Mouse (Mus musculus) kidney, embryonic 14.5 days (tissue): ENCODE measurements at regions not wholly inside any gene's neighbourhood (a gene's known extent, or its start where the extent isn't known, plus 50 kb on each side); places are given as distances from the start of the nearest gene placed in this dataset.

ENCODE experiments used
- ATAC-seq: fragments of 200-750 bp; cut with Nextera tagmentation; 2 replicates; pipeline ENCODE4 v1.8.0; 2017; ENCODE audit warnings: moderate number of reproducible peaks, mild to moderate bottlenecking, moderate TSS enrichment, moderate library complexity; ENCODE audit not compliant: low FRiP score, low TSS enrichment
- H3K27ac ChIP-seq: fragments of 300-500 bp; sonication (generic); 2 replicates; pipeline ENCODE4 v1.5.1; 2014; ENCODE audit warnings: low read depth, mild to moderate bottlenecking, low read length, moderate library complexity, mixed read lengths
- H3K27me3 ChIP-seq: fragments of 300-500 bp; sonication (generic); 2 replicates; pipeline ENCODE4 v1.6.1; 2014; ENCODE audit warnings: mild to moderate bottlenecking, low read length; ENCODE audit not compliant: control insufficient read depth, insufficient read depth
- H3K36me3 ChIP-seq: fragments of 300-500 bp; sonication (generic); 2 replicates; pipeline ENCODE4 v1.6.1; 2014; ENCODE audit warnings: low read length, mixed read lengths; ENCODE audit not compliant: control insufficient read depth, insufficient read depth
- H3K4me1 ChIP-seq: fragments of 300-500 bp; sonication (generic); 2 replicates; pipeline ENCODE4 v1.6.1; 2014; ENCODE audit warnings: low read length, mixed read lengths; ENCODE audit not compliant: control insufficient read depth, insufficient read depth
- H3K4me2 ChIP-seq: fragments of 300-500 bp; sonication (generic); replicated peaks from 2 replicates; pipeline ENCODE4 v1.6.1; 2014; ENCODE audit warnings: low read depth, mild to moderate bottlenecking, low read length
- H3K4me3 ChIP-seq: fragments of 300-500 bp; sonication (generic); 2 replicates; pipeline ENCODE4 v1.5.1; 2014; ENCODE audit warnings: mild to moderate bottlenecking, low read length
- H3K9ac ChIP-seq: fragments of 300-500 bp; sonication (generic); 2 replicates; pipeline ENCODE4 v1.6.1; 2014; ENCODE audit warnings: low read depth, mild to moderate bottlenecking, low read length, moderate library complexity
- H3K9me3 ChIP-seq: fragments of 300-500 bp; sonication (generic); 2 replicates; pipeline ENCODE4 v1.6.1; 2016; ENCODE audit warnings: low read length; ENCODE audit not compliant: control insufficient read depth
- WGBS: fragments of 180-500 bp; shearing (Covaris S2); extraction: QIAGEN DNeasy Blood & Tissue Kit; methylation state at CpG from one replicate; pipeline ENCODE4 v1.1.7; 2014; 5-methylcytosine and 5-hydroxymethylcytosine counted together

- Histone ChIP-seq H3K9me3 (no peaks in the 10 kb centered on the region), H3K27ac (no peak overlapping the region), H3K4me3 (no peak overlapping the region), H3K9ac (no peak overlapping the region), H3K36me3 (no peaks in the 10 kb centered on the region), H3K4me2 (no peak overlapping the region), H3K4me1 (no peaks in the 10 kb centered on the region), H3K27me3 (no peaks in the 10 kb centered on the region)
- WGBS: 61% methylated on average over 9 of the region's 9 CpGs
- no peak for ATAC-seq
These were observed 134.2 kb upstream of the Rad23b start for GRCm38 (mm10) chr4:55215425-55216174.

GRCm38 (mm10) chr4:55216175-55216545 lies 133.7 kb upstream of the Rad23b start:
- WGBS: 54% methylated on average over 6 of the region's 6 CpGs
- Histone ChIP-seq H3K27me3 (no peaks in the 10 kb centered on the region), H3K9me3 (no peaks in the 10 kb centered on the region), H3K4me1 (no peaks in the 10 kb centered on the region), H3K36me3 (no peaks in the 10 kb centered on the region), H3K9ac (no peak overlapping the region), H3K4me3 (no peak overlapping the region), H3K4me2 (no peak overlapping the region), H3K27ac (no peak overlapping the region)
- ATAC-seq: no peak

- H3K27me3 ChIP-seq: no peaks in the 10 kb centered on the region
- H3K27ac ChIP-seq: no peak overlapping the region
- H3K9ac ChIP-seq: no peak overlapping the region
- no peak overlapping the region for H3K4me2 ChIP-seq
- no peaks in the 10 kb centered on the region for H3K9me3 ChIP-seq
- no peak for ATAC-seq
- H3K36me3 ChIP-seq: no peaks in the 10 kb centered on the region
- 82% methylated on average over 5 of the region's 5 CpGs for WGBS
- H3K4me3 ChIP-seq: no peak overlapping the region
- H3K4me1 ChIP-seq: no peaks in the 10 kb centered on the region
These were observed 124.1 kb upstream of the Rad23b start for GRCm38 (mm10) chr4:55225766-55226165.

- no peak overlapping the region for H3K9ac ChIP-seq
- H3K36me3 ChIP-seq: no peaks in the 10 kb centered on the region
- H3K27me3 ChIP-seq: no peaks in the 10 kb centered on the region
- no peak overlapping the region for H3K4me2 ChIP-seq
- WGBS: 31% methylated on average over 3 of the region's 3 CpGs
- no peaks in the 10 kb centered on the region for H3K4me1 ChIP-seq
- H3K4me3 ChIP-seq: no peak overlapping the region
- H3K9me3 ChIP-seq: no peaks in the 10 kb centered on the region
- ATAC-seq: no peak
- H3K27ac ChIP-seq: no peak overlapping the region
These were observed 122.4 kb upstream of the Rad23b start for GRCm38 (mm10) chr4:55227394-55227793.

GRCm38 (mm10) chr4:55231522-55231921 lies 118.3 kb upstream of the Rad23b start:
- no peak overlapping the region for H3K27ac ChIP-seq
- ATAC-seq: no peak
- H3K36me3 ChIP-seq: no peaks in the 10 kb centered on the region
- H3K4me3 ChIP-seq: no peak overlapping the region
- H3K9me3 ChIP-seq: no peaks in the 10 kb centered on the region
- 27% methylated on average over 4 of the region's 4 CpGs for WGBS
- H3K4me2 ChIP-seq: no peak overlapping the region
- no peaks in the 10 kb centered on the region for H3K27me3 ChIP-seq
- H3K4me1 ChIP-seq: no peaks in the 10 kb centered on the region
- no peak overlapping the region for H3K9ac ChIP-seq

- Histone ChIP-seq H3K27me3 (no peaks in the 10 kb centered on the region), H3K36me3 (no peaks in the 10 kb centered on the region), H3K4me1 (no peaks in the 10 kb centered on the region), H3K9ac (no peak overlapping the region), H3K9me3 (no peaks in the 10 kb centered on the region), H3K27ac (no peak overlapping the region), H3K4me3 (no peak overlapping the region), H3K4me2 (no peak overlapping the region)
- 82% methylated on average over 6 of the region's 6 CpGs for WGBS
- ATAC-seq: no peak
These were observed 112.0 kb upstream of the Rad23b start for GRCm38 (mm10) chr4:55237856-55238255.

- no peaks in the 10 kb centered on the region for H3K4me1 ChIP-seq
- H3K9ac ChIP-seq: no peak overlapping the region
- H3K27me3 ChIP-seq: no peaks in the 10 kb centered on the region
- H3K27ac ChIP-seq: no peak overlapping the region
- no peaks in the 10 kb centered on the region for H3K9me3 ChIP-seq
- no peak for ATAC-seq
- H3K4me2 ChIP-seq: no peak overlapping the region
- 8% methylated on average over 7 of the region's 7 CpGs for WGBS
- no peak overlapping the region for H3K4me3 ChIP-seq
- no peaks in the 10 kb centered on the region for H3K36me3 ChIP-seq
These were observed 109.4 kb upstream of the Rad23b start for GRCm38 (mm10) chr4:55240450-55240849.

GRCm38 (mm10) chr4:55242331-55242730 lies 107.5 kb upstream of the Rad23b start:
- ATAC-seq: no peak
- H3K9me3 ChIP-seq: no peaks in the 10 kb centered on the region
- H3K27ac ChIP-seq: no peak overlapping the region
- WGBS: 56% methylated on average over 4 of the region's 4 CpGs
- H3K36me3 ChIP-seq: no peaks in the 10 kb centered on the region
- H3K4me3 ChIP-seq: no peak overlapping the region
- H3K9ac ChIP-seq: no peak overlapping the region
- H3K4me1 ChIP-seq: no peaks in the 10 kb centered on the region
- no peak overlapping the region for H3K4me2 ChIP-seq
- H3K27me3 ChIP-seq: no peaks in the 10 kb centered on the region

GRCm38 (mm10) chr4:55243091-55244058 lies 106.5 kb upstream of the Rad23b start:
- H3K9ac ChIP-seq: no peak overlapping the region
- no peaks in the 10 kb centered on the region for H3K9me3 ChIP-seq
- no peak for ATAC-seq
- H3K27ac ChIP-seq: no peak overlapping the region
- no peaks in the 10 kb centered on the region for H3K4me1 ChIP-seq
- whole genome bisulfite sequencing: 74% methylated on average over 13 of the region's 14 CpGs
- H3K4me3 ChIP-seq: no peak overlapping the region
- H3K27me3 ChIP-seq: no peaks in the 10 kb centered on the region
- no peaks in the 10 kb centered on the region for H3K36me3 ChIP-seq
- no peak overlapping the region for H3K4me2 ChIP-seq
